Mouse (Mus musculus) CH12.LX (cell line): ENCODE measurements at regions not wholly inside any gene's neighbourhood (a gene's known extent, or its start where the extent isn't known, plus 50 kb on each side); places are given as distances from the start of the nearest gene placed in this dataset.

Experiments used
- BHLHE40 ChIP-seq: IDR thresholded peaks from 2 replicates; pipeline ENCODE4 v1.6.1; 2011; ENCODE audit warnings: mild to moderate bottlenecking, low read depth, low read length, improper control_type of control experiment
- CHD1 ChIP-seq: IDR thresholded peaks from 2 replicates; pipeline ENCODE4 v1.6.1; 2012; ENCODE audit warnings: low read depth, low read length, improper control_type of control experiment, inconsistent platforms
- CHD2 ChIP-seq: IDR thresholded peaks from 2 replicates; pipeline ENCODE4 v1.6.1; 2011; ENCODE audit warnings: low read length, improper control_type of control experiment
- CTCF ChIP-seq, 2 experiments: IDR thresholded peaks in 1 of 2; conservative IDR thresholded peaks in 1 of 2; 2 replicates each; pipeline ENCODE4 v1.5.1; 2011 to 2012; ENCODE audit warnings: low read depth in 2 of 2, low read length in 2 of 2, improper control_type of control experiment in 1 of 2, inconsistent platforms in 1 of 2, mild to moderate bottlenecking in 1 of 2, moderate library complexity in 1 of 2
- E2F4 ChIP-seq: IDR thresholded peaks from 2 replicates; pipeline ENCODE4 v1.6.1; 2011; ENCODE audit warnings: low read depth, low read length, improper control_type of control experiment; ENCODE audit not compliant: insufficient replicate concordance
- EP300 ChIP-seq: IDR thresholded peaks from 2 replicates; pipeline ENCODE4 v1.6.1; 2011; ENCODE audit warnings: low read length, improper control_type of control experiment
- MAX ChIP-seq: IDR thresholded peaks from 2 replicates; pipeline ENCODE4 v1.6.1; 2011; ENCODE audit warnings: low read length, improper control_type of control experiment
- MYC ChIP-seq: IDR thresholded peaks from 2 replicates; pipeline ENCODE4 v1.6.1; 2011; ENCODE audit warnings: low read depth, mild to moderate bottlenecking, improper control_type of control experiment, low read length
- NRF1 ChIP-seq: IDR thresholded peaks from 2 replicates; pipeline ENCODE4 v1.6.1; 2014; ENCODE audit warnings: low read depth, mild to moderate bottlenecking, inconsistent platforms, low read length, improper control_type of control experiment, moderate library complexity
- POLR2A ChIP-seq: IDR thresholded peaks from 2 replicates; pipeline ENCODE4 v1.6.1; 2011; ENCODE audit warnings: low read depth, mild to moderate bottlenecking, improper control_type of control experiment, low read length
- POLR2AphosphoS2 ChIP-seq: IDR thresholded peaks from 2 replicates; pipeline ENCODE4 v1.6.1; 2011; ENCODE audit warnings: low read depth, low read length, improper control_type of control experiment
- UBTF ChIP-seq: IDR thresholded peaks from 2 replicates; pipeline ENCODE4 v1.6.1; 2012; ENCODE audit warnings: low read depth, mild to moderate bottlenecking, inconsistent platforms, low read length, improper control_type of control experiment, moderate library complexity
- ZMIZ1 ChIP-seq: IDR thresholded peaks from 2 replicates; pipeline ENCODE4 v1.6.1; 2012; ENCODE audit warnings: low read depth, mild to moderate bottlenecking, inconsistent platforms, low read length, improper control_type of control experiment
- ZNF384 ChIP-seq: IDR thresholded peaks from 2 replicates; pipeline ENCODE4 v1.6.1; 2012; ENCODE audit warnings: low read depth, low read length, improper control_type of control experiment, inconsistent platforms

DNA sequence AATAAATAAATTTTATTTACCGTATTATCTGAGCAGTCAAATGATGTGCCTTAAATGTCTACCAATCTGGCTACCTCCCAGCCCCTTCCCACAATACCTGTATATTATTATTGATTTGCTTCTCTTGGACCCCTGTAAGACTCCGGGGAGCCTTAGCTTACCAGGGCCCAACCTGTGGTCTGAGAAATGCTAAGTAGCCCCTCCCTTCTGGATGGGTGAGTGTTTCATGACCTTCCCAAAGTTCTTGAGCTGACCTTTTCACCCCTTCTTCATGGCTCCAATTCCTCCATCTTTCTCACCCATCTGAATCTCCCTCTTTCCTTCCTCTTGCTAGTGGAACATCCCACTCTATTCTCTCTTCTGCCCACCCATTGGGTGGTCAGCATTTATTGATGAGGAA, 67.2 kb upstream of the Rapgef5 start:
- TF ChIP-seq MYC (no peak), CTCF (conservative IDR thresholded peaks at IDR 0.05 in 1 of 2, IDR thresholded peaks at IDR 0.05 in 1 of 2; ENCODE audit: low read depth in 2 of 2, low read length in 2 of 2) (no peak), ZMIZ1 (no peak), E2F4 (no peak), BHLHE40 (no peak), NRF1 (no peak), CHD1 (no peak), CHD2 (no peak), MAX (no peak), EP300 (no peak), POLR2AphosphoS2 (no peak), POLR2A (no peak), UBTF (no peak), ZNF384 (no peak)
